Mouse (Mus musculus) spleen, adult 2 months (tissue): ENCODE measurements around the gene Cisd2. TPM values are rescaled to one million over a fixed set of nuclear protein-coding genes. Genes with fewer than 3 reads are reported as not detected.
A peak's percentile ranks its signal among the peaks of the same experiment; 100 is the strongest.

Experiments used
- DNase-seq, 2 experiments: peaks; one replicate each; pipeline versions ENCODE4 v3.0.0 to v3.0.0-alpha.2; 2012 to 2021; ENCODE audit warnings: low spot score in 2 of 2, low read depth in 1 of 2
- H3K27ac ChIP-seq: fragments of 200-500 bp; 2 replicates; pipeline ENCODE4 v1.5.1; 2012; ENCODE audit warnings: low read length, inconsistent platforms; ENCODE audit not compliant: insufficient read depth
- H3K27me3 ChIP-seq: fragments of 200-500 bp; 2 replicates; pipeline ENCODE4 v1.6.1; 2012; ENCODE audit warnings: mild to moderate bottlenecking, moderate library complexity, low read length, inconsistent platforms; ENCODE audit not compliant: control insufficient read depth, insufficient read depth
- H3K36me3 ChIP-seq: fragments of 200-500 bp; 2 replicates; pipeline ENCODE4 v1.6.1; 2012; ENCODE audit warnings: mild to moderate bottlenecking, low read length, inconsistent platforms; ENCODE audit not compliant: control insufficient read depth, insufficient read depth
- H3K4me1 ChIP-seq: fragments of 200-500 bp; 2 replicates; pipeline ENCODE4 v1.6.1; 2011; ENCODE audit warnings: inconsistent platforms; ENCODE audit not compliant: control insufficient read depth, insufficient read depth, insufficient read length
- H3K4me3 ChIP-seq: fragments of 200-500 bp; 2 replicates; pipeline ENCODE4 v1.5.1; 2011; ENCODE audit warnings: mild to moderate bottlenecking, inconsistent platforms; ENCODE audit not compliant: insufficient read depth, insufficient read length; ENCODE audit errors: extremely low read depth
- CTCF ChIP-seq: fragments of 200-500 bp; IDR thresholded peaks from 2 replicates; pipeline ENCODE4 v1.5.1; 2011; ENCODE audit warnings: mild to moderate bottlenecking, inconsistent platforms; ENCODE audit not compliant: insufficient read depth, insufficient read length, insufficient replicate concordance; ENCODE audit errors: extremely low read depth
- POLR2A ChIP-seq: fragments of 200-500 bp; IDR thresholded peaks from 2 replicates; pipeline ENCODE4 v1.6.1; 2011; ENCODE audit warnings: low read depth, low read length, inconsistent platforms
- WGBS: fragments of 180-500 bp; shearing (Covaris S2); methylation state at CpG from one replicate; pipeline ENCODE4 v1.1.7; 2018; 5-methylcytosine and 5-hydroxymethylcytosine counted together
- polyA plus RNA-seq: library from polyadenylated mRNA; depleted of rRNA; stranded (reverse); fragments of >200 nt; gene quantifications from 2 replicates; pipeline ENCODE4 v1.2.3, GENCODE M21; 2012; rRNA removed

The Cisd2 gene
- polyA plus RNA-seq: 19.1 and 20.1 TPM in 2 replicates

DNA sequence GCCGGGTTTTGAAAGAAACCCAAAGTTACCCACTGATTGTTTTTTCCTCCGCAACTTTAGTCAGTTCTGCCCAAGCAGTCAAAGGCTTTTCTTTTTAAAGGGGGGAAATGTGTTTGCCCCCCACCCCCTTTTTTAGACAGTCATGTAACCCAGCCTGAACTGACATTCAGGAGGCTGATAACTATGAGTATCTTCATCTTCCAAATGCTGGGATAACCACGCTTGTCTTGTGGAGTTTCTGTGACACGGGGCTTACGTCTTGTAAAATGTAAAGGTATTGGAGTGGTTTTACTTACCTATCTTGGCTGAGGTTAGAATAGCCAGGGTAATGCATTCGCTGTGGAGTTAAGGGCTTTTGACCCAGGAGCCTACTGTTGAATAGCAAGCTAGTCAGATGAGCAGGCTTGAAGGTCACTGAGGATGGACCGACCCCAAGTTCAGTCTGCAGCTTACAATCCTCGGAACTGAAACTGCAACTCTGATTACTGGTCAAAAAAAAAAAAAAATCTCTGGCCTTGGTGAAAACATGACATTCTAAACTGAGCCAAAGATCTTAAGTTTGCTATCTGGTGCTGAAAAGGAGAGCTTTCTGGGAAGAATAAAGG is at the start of gene Cisd2:
TSS of gene Cisd2 (minus strand) at position 318 of the 605 bp plus-strand sequence.
- Histone ChIP-seq H3K4me1 (no peaks in the 10 kb centered on the region), H3K27me3 (no peaks in the 10 kb centered on the region), H3K27ac (peak within 1 kb of the TSS; percentile 100), H3K36me3 (no peaks in the 10 kb centered on the region), H3K4me3 (peak within 1 kb of the TSS; percentile 74)
- no peak for DNase-seq
- WGBS: under 1% methylated on average over 8 of the region's 8 CpGs
- TF ChIP-seq CTCF: no peak
- no peak for TF ChIP-seq POLR2A

DNA sequence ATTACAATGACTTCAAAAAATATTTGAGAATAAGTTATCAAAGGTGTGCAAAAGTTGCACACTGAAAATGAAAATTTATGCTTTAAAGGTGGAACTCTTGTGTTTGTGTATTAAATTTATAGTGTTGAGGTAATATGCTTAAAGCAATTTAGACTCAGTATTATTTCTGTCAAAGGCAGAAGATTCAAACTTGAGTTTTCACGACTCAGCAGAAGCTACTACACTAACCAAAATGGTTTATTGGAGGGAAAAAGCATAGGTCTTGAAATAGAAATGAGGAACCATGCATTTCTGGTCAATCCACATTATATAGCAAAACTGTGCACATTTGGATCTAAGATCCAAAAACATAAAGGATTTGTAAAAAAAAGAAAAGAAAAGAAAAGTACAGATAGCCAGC is 47.1 kb upstream of the Cisd2 start:
- no peak overlapping the region for H3K4me3 ChIP-seq

DNA sequence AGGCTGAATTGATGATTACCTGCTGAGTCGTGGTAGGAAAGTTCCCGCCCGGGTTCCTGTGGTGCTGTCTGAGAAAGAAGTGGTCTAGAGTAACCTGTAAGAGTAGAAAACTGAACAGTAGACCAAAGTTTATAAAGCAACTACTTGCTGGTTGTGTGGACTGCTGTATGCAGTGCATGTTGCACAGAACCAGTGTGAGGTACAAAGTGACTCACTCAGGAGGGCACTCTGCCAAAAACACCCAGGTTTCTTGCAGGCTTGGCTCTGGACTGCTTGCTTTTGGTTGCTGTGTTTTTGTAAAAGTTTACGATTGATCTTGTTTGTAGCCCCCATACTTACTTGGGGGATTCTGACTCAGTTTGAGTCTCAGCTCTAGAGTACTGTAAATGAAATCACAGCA is 46.2 kb upstream of the Cisd2 start:
- 42% methylated on average over 4 of the region's 4 CpGs for WGBS

More for the DNA sequence above, 47.1 kb upstream of the Cisd2 start:
- Histone ChIP-seq H3K27ac (no peak overlapping the region), H3K36me3 (no peaks in the 10 kb centered on the region), H3K4me1 (no peaks in the 10 kb centered on the region), H3K27me3 (no peaks in the 10 kb centered on the region)
- 5% methylated on average over 1 of the region's 1 CpGs for WGBS
- no peak for DNase-seq
- TF ChIP-seq CTCF (no peak), POLR2A (no peak)

DNA sequence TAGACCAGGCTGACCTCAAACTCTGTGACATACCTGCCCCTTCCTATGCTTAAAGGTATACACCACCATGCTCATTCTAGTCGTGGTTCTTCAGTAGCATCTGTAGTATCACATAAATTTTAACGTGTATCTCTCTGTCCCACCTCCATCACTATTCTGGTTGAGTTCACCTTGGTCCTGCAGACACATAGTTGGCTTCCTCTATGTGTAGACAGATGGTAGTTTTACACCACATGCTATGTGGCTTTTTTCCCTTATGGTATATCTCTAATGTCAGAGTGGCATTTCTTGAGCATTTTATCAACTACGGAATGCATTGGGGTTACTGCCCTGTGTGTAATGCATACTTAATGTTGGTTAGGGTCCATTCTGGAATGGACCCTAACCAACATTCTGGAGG is 45.4 kb upstream of the Cisd2 start:
- Histone ChIP-seq H3K36me3 (no peaks in the 10 kb centered on the region), H3K27me3 (no peaks in the 10 kb centered on the region), H3K4me3 (no peak overlapping the region), H3K27ac (no peak overlapping the region), H3K4me1 (no peaks in the 10 kb centered on the region)
- TF ChIP-seq CTCF (no peak), POLR2A (no peak)
- DNase-seq: no peak
- 79% methylated on average over 3 of the region's 3 CpGs for WGBS

More for the DNA sequence above, 46.2 kb upstream of the Cisd2 start:
- TF ChIP-seq POLR2A: no peak
- no peak for TF ChIP-seq CTCF
- DNase-seq: no peak
- H3K27me3 ChIP-seq: no peaks in the 10 kb centered on the region
- H3K36me3 ChIP-seq: no peaks in the 10 kb centered on the region
- no peaks in the 10 kb centered on the region for H3K4me1 ChIP-seq
- H3K4me3 ChIP-seq: no peak overlapping the region
- no peak overlapping the region for H3K27ac ChIP-seq

DNA sequence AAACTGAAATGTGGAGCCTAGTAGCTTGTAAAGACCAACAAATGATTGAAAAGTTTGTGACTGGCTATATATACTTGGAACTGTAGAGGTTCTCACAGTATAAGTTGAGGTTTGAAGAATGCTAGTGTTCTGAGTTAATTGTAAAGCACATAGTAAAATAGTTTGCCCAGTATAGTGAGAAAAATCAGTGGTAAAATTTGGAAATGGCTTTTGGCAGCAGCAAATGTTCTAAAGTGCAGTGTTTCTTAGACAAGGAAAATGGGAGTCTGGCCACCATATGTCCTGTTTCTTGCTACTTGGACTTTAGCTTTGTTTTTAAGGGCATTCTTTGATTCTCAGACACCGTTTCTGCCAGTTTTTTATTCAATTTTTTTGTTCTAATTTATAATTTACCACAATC is 44.7 kb upstream of the Cisd2 start:
- no peak overlapping the region for H3K4me3 ChIP-seq
- TF ChIP-seq CTCF (no peak), POLR2A (no peak)
- peaks cover 2% of the 10 kb centered on the region; the same call in 1 of the 2 replicates for H3K36me3 ChIP-seq
- no peak overlapping the region for H3K27ac ChIP-seq
- 93% methylated on average over 1 of the region's 1 CpGs for WGBS
- no peaks in the 10 kb centered on the region for H3K27me3 ChIP-seq
- H3K4me1 ChIP-seq: no peaks in the 10 kb centered on the region
- no peak for DNase-seq

DNA sequence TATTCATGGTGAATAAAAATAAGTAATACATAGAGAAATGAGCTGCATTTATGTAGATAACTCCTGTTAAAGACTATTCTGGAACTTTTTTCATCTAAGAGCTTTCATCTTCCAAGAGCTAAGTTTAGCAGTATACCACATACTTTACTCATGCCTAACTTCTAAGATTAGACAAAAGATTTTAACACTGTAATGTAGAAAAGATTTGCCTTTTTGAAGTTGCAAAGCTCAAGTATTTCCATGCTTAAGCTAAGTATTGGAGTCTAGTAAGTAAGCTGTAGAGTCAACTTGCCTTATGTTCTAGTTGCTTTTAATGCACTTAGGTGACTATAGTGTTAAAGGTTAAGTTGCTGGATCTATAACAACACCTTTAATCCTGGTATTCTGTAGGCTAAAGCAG is 35.3 kb upstream of the Cisd2 start:
- H3K4me1 ChIP-seq: no peaks in the 10 kb centered on the region

DNA sequence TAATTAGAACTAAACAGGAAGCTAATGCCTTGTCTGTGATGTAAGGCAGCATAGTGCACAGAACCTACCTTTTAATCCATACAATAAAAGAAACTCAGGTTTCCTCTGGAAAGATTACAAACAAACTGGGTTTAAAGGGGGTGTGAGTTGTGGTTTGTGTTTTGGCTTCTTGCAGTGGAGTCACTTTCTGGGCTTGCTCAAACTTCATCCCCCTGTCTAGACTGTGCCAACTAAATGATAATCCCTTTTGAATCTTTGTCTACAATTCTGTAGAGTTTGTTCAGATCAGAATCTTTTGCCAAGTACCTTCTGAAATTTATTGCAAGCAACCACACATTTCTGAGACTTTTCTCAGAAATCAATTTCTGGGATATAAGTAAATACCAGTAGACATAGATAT is 21.2 kb upstream of the Cisd2 start:
- peaks cover 12% of the 10 kb centered on the region for H3K36me3 ChIP-seq
- H3K27ac ChIP-seq: no peak overlapping the region
- H3K27me3 ChIP-seq: no peaks in the 10 kb centered on the region
- H3K4me1 ChIP-seq: peaks cover 2% of the 10 kb centered on the region
- DNase-seq: no peak
- TF ChIP-seq CTCF: no peak
- no peak for TF ChIP-seq POLR2A
- H3K4me3 ChIP-seq: no peak overlapping the region

More for the DNA sequence above, 35.3 kb upstream of the Cisd2 start:
- Histone ChIP-seq H3K36me3 (peaks cover 20% of the 10 kb centered on the region), H3K27ac (no peak overlapping the region), H3K27me3 (no peaks in the 10 kb centered on the region), H3K4me3 (no peak overlapping the region)
- TF ChIP-seq POLR2A: no peak
- no peak for TF ChIP-seq CTCF
- DNase-seq: no peak
